Mouse (Mus musculus) ES-Bruce4 (cell line): Measurements from ENCODE around the gene Nlrp1b. TPM values are rescaled to one million over a fixed set of nuclear protein-coding genes. Genes with fewer than 3 reads are reported as not detected.

ENCODE experiments used
- H3K27ac ChIP-seq: 2 replicates; pipeline ENCODE4 v1.5.1; 2012; ENCODE audit warnings: low read length, inconsistent platforms; ENCODE audit not compliant: insufficient read depth
- H3K27me3 ChIP-seq: 2 replicates; pipeline ENCODE4 v1.6.1; 2012; ENCODE audit warnings: mild to moderate bottlenecking, low read length, inconsistent platforms; ENCODE audit not compliant: control insufficient read depth, poor library complexity, insufficient read depth, severe bottlenecking
- H3K36me3 ChIP-seq: 2 replicates; pipeline ENCODE4 v1.6.1; 2012; ENCODE audit warnings: inconsistent platforms, mild to moderate bottlenecking, low read length, moderate library complexity; ENCODE audit not compliant: control insufficient read depth, poor library complexity, insufficient read depth, severe bottlenecking
- H3K4me1 ChIP-seq: one replicate; pipeline ENCODE4 v1.8.1; 2011; ENCODE audit warnings: low read length; ENCODE audit not compliant: control insufficient read depth, insufficient read depth
- H3K4me3 ChIP-seq: 2 replicates; pipeline ENCODE4 v1.5.1; 2011; ENCODE audit warnings: low read depth, mild to moderate bottlenecking, low read length
- H3K9ac ChIP-seq: 2 replicates; pipeline ENCODE4 v1.6.1; 2012; ENCODE audit warnings: low read depth, mild to moderate bottlenecking, inconsistent platforms; ENCODE audit not compliant: poor library complexity, severe bottlenecking
- H3K9me3 ChIP-seq: replicated peaks from 2 replicates; pipeline ENCODE4 v1.6.1; 2012; ENCODE audit warnings: mild to moderate bottlenecking, low read length, inconsistent platforms; ENCODE audit not compliant: control insufficient read depth, poor library complexity, insufficient read depth, severe bottlenecking
- CTCF ChIP-seq: IDR thresholded peaks from one replicate; pipeline ENCODE4 v1.8.1; 2011; ENCODE audit warnings: low read depth, low read length
- EP300 ChIP-seq: IDR thresholded peaks from 2 replicates; pipeline ENCODE4 v1.6.1; 2011; ENCODE audit warnings: low read depth, low read length; ENCODE audit not compliant: insufficient read depth
- POLR2A ChIP-seq: IDR thresholded peaks from one replicate; pipeline ENCODE4 v1.8.1; 2011; ENCODE audit warnings: low read length; ENCODE audit not compliant: insufficient read depth
- polyA plus RNA-seq: library from polyadenylated mRNA; stranded (reverse); fragments of >200 nt; gene quantifications from 2 replicates; pipeline ENCODE4 v1.2.4, GENCODE M21; 2011; ENCODE audit warnings: low read depth; ENCODE audit not compliant: missing spikeins, insufficient read depth, insufficient read length

Nlrp1b gene
- polyA plus RNA-seq = not detected in 2 replicates

DNA sequence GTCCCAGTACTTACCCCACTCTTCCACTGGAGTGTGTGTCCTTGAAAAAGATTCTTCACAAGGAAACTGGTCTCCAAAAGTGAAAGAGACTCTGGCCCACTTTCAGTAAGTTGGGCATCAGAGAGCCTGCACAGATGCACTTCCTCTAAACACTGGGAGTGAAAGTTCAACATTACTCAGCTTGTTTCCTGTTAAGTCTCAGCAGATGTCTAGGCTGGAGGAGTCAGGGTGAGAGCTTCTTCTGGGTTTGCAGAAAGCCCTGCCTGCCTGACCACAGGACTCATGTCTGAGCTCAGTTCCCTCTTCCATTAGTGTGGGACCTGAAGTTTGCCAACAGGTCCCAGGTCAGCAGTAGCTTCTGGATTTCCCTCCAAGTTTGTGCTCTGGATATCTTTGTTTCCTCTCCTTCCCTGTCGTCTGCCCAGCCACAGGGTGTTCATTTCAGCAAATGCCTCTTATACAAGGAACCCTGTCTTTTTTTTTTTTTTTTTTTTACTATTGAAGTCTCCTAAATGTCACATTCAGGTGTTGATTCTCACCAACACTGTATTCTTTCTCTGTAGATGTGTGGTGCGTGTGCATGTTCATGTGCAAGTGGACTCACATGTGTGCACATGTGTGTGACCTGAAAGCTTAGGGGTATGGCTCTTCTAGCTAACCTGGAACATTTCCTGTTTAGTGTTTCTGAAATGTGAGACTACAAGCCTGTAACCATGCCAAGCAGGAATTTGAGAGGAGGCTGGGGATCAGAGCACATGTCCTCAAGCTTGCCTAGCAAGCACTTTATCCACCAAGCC, at the start of gene Nlrp1b:
Gene Nlrp1b, minus strand, starts transcription at position 50 of the 797 bp plus-strand sequence.
- H3K27ac ChIP-seq = no peak within 1 kb of the TSS
- H3K9ac ChIP-seq = no peak within 1 kb of the TSS
- no peaks in the 10 kb centered on the region for H3K9me3 ChIP-seq
- H3K4me3 ChIP-seq = no peak within 1 kb of the TSS
- H3K4me1 ChIP-seq = no peaks in the 10 kb centered on the region
- H3K27me3 ChIP-seq = no peaks in the 10 kb centered on the region
- TF ChIP-seq POLR2A = no peak
- no peak for TF ChIP-seq EP300
- no peak for TF ChIP-seq CTCF
- H3K36me3 ChIP-seq = no peaks in the 10 kb centered on the region

DNA sequence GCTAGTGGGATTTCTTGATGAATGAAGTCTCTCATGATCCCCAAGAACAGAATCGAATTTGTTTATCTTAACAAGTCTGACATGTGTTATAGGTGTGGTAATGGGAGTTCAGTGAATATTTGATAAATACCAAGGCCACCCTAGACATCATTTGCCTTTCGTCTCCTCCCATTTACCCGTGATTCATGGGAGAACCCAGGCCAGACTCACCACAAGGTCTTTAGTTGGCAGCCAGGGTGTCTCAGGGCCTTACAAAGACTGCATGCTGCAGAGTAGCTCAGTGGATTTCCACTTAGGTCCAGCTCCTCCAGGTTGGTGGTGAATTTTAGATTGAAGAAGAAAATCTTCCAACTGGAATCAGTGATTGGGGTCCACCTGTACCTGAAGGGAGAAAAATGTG, 30.5 kb upstream of the Nlrp1b start:
- no peaks in the 10 kb centered on the region for H3K36me3 ChIP-seq
- H3K27ac ChIP-seq = no peak overlapping the region
- no peaks in the 10 kb centered on the region for H3K27me3 ChIP-seq
- TF ChIP-seq CTCF = no peak
- no peak for TF ChIP-seq EP300
- TF ChIP-seq POLR2A = no peak
- no peak overlapping the region for H3K4me3 ChIP-seq
- no peaks in the 10 kb centered on the region for H3K4me1 ChIP-seq
- no peak overlapping the region for H3K9ac ChIP-seq
- no peaks in the 10 kb centered on the region for H3K9me3 ChIP-seq

DNA sequence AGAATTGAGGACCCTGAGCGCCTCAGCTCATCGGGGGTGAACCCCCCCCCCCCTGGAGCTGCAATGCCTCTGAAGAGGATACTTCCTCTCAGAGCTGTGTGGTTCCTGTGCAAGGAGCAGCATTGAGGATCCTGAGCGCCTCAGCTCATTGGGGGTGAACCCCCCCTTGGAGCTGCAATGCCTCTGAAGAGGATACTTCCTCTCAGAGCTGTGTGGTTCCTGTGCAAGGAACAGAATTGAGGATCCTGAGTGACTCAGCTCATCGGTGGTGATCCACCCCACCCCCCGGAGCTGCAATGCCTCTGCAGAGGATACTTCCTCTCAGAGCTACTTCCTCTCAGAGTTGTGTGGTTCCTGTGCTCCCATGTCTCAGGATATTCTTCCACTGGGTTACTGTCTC, 20.8 kb upstream of the Nlrp1b start:
- Histone ChIP-seq H3K27me3 (no peaks in the 10 kb centered on the region), H3K4me1 (peaks cover 2% of the 10 kb centered on the region), H3K4me3 (no peak overlapping the region), H3K36me3 (no peaks in the 10 kb centered on the region), H3K27ac (no peak overlapping the region), H3K9ac (no peak overlapping the region), H3K9me3 (no peaks in the 10 kb centered on the region)
- TF ChIP-seq EP300 (no peak), POLR2A (no peak), CTCF (no peak)

DNA sequence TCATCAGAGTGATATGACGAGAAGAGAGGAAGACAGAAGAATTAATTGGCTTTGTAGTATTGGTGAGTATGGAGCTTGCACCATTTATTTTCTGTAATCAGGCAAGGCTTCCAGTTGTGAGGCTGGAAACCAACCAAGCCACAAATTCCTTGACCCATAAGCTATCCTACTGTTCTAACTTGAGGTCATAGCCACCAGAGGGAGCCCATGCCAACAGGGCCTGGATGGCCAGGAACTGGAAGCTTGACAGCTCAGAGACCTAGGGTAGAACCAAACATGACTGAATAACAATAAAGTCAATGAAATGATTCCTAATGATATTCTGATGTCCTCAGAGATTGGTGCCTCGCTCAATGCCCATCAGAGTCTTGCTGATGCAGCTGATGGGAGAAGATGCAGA, 5.9 kb downstream of the Nlrp1b start:
- H3K36me3 ChIP-seq = no peaks in the 10 kb centered on the region
- TF ChIP-seq EP300 (no peak), CTCF (peak; percentile 36)
- H3K9me3 ChIP-seq = no peaks in the 10 kb centered on the region
- H3K27ac ChIP-seq = no peak overlapping the region
- no peak overlapping the region for H3K9ac ChIP-seq
- H3K4me1 ChIP-seq = no peaks in the 10 kb centered on the region
- H3K27me3 ChIP-seq = no peaks in the 10 kb centered on the region
- no peak overlapping the region for H3K4me3 ChIP-seq

DNA sequence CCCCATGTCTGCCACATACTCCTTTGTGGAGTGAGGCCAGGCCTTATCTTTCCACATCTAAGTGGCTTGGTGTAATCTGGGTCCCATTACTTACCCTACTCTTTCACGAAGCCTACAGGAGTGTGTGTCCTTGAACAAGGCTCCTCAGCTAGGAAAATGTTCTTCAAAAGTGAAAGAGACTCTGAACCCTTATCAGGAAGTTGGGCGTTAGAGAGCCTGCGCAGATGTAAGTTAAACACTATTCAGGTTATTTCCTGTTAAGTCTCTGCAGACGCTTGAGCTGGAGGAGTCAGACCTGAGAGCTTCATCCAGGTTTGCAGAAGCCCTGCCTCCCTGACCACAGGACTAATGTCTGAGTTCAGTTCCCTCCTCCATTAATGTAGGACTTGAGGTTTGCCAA, 27.8 kb downstream of the Nlrp1b start:
- TF ChIP-seq EP300 (no peak), POLR2A (no peak)
- H3K9ac ChIP-seq = no peak overlapping the region

DNA sequence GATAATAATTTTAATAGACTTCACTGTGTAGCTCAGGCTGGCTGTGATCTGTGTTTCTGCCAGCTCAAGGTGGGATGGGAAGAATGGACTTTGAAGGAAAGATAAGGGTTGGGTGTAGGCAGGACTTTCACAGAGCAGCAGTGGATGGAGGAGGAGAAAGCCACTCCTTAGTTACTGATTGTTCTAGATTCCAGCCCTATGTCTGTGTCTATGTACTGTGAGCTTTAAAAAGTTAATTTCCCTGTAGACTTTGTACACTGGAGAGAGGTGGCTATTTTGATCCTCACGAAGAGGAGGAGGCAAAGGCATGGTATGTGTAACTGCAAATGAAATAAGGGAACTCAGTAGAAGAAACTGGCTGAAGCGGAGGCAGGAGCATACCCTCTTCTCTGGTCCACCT, 31.2 kb downstream of the Nlrp1b start:
- no peaks in the 10 kb centered on the region for H3K27me3 ChIP-seq
- no peaks in the 10 kb centered on the region for H3K9me3 ChIP-seq
- H3K9ac ChIP-seq = no peak overlapping the region
- no peaks in the 10 kb centered on the region for H3K4me1 ChIP-seq
- no peak overlapping the region for H3K4me3 ChIP-seq
- H3K36me3 ChIP-seq = no peaks in the 10 kb centered on the region
- H3K27ac ChIP-seq = no peak overlapping the region
- TF ChIP-seq CTCF (no peak), EP300 (no peak), POLR2A (no peak)

More for the DNA sequence above, 27.8 kb downstream of the Nlrp1b start:
- Histone ChIP-seq H3K27me3 (no peaks in the 10 kb centered on the region), H3K4me3 (no peak overlapping the region), H3K9me3 (no peaks in the 10 kb centered on the region), H3K27ac (no peak overlapping the region), H3K4me1 (no peaks in the 10 kb centered on the region), H3K36me3 (no peaks in the 10 kb centered on the region)
